Mouse (Mus musculus): ENCODE data around the gene Atp2a3. TPM values are rescaled to one million over a fixed set of nuclear protein-coding genes. Genes with fewer than 3 reads are reported as not detected.

The Atp2a3 gene
- polyA plus RNA-seq, 3 experiments from 2014 or later: 61.5 to 121 (median 72.5) TPM

DNA sequence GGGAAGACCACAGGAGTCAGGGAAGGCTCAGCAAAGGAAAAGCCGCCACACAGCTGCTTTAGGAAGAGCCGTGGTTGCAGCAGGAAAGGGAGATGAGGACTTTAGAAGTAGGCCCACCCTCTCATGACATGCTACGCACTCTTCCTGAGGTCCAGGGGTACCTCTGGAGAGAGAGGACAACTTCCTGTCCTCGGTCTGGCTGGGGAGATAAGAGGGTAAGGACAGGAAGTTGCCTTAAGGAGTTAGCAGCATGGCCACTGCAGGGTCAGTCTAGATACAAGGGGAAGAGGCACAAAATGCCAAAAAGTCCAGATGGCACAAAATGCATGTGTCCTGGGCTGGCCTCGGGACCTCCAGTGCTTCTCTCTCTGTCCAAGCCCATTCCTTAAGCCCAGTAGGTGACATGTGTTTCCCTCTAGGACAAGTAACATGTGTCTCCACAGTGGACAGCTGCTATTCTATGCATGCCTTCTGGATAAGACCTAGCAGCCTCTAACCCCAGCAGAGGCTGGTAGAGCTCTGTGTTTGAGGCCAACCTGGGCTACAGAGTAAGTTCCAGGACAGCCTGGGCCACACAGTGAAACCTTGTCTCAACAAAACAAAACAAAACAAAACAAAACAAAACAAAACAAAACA is 5.5 kb upstream of the Atp2a3 start:
- ATAC-seq: no peak

- ATAC-seq: no peak
Measured at GRCm38 (mm10) chr11:72957318-72957717, 3.7 kb upstream of the Atp2a3 start.

DNA sequence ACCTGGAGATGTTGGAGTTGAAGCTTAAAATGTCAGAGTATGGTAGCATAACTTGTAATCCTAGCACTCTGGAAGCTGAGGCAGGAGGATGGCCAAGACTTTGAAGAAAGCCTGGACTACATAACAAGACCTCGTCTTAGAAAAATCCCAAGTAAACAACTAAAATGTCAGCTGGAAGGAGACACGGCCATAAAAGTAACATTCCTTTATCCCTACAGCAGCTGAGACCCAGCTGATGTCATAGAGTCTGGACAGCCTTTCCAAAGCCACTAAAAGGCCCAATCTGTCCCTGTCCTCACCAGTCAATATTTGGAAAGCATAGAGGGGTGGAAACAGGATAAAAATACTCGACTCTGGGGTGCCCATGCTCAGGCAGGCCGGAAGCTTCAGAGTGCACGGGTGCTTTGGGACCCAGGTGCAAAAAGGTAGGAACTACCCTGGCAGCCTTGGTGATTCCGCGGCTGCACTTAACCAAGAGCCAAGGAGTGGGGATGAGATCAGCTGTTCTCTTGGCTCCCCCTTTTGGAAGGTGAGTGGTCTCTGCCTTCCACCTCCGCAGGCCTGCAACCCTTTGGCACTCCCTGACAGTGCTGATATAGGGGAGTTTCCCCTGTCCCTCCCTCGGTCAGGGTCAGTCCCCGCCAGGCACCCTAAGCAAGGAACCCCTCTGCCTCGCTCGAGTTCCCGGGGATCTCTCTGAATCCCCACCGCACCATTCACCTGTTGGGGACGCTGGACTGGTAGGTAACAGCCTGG is 867 bp upstream of the Atp2a3 start:
- no peak for ATAC-seq

DNA sequence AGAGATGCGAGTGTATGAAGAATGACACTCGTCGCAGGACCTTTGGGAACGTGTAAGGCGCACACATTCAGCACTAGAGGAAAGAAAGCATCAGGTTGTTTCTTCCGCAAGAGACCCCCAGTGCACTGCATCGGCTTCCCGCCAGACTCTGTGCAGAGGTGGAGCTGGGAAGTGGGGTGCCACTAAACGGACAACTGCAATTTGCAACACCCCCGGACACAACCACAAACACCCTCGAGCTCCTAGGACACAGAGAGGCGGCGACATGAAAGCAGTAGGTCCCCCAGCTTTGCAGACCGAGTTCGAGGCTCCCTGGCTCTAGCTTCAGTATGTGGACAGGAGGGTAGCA is 272 bp upstream of the Atp2a3 start:
- no peak for ATAC-seq

DNA sequence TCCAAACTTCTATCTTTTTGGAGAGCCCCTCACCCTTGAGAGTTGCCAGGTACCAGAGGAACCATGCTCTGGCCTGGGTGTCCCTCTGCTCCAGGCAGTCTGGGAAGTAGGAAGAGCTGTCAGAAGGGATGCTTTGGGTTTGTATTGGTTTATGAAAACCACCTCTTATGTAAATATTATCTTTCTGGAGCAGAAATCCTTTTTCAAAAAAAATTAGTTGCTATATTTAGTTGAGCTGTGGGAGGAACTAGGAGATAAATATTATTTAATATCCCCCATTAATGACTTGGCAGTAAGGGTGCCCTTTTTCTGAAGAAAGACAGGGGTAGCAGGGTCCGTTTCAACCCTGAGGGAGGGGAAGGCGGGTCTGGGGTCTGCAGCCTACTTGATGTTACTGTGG is 1.4 kb downstream of the Atp2a3 start:
- no peak for ATAC-seq

GRCm38 (mm10) chr11:72963058-72963788 is 2.3 kb downstream of the Atp2a3 start:
- ATAC-seq: no peak

DNA sequence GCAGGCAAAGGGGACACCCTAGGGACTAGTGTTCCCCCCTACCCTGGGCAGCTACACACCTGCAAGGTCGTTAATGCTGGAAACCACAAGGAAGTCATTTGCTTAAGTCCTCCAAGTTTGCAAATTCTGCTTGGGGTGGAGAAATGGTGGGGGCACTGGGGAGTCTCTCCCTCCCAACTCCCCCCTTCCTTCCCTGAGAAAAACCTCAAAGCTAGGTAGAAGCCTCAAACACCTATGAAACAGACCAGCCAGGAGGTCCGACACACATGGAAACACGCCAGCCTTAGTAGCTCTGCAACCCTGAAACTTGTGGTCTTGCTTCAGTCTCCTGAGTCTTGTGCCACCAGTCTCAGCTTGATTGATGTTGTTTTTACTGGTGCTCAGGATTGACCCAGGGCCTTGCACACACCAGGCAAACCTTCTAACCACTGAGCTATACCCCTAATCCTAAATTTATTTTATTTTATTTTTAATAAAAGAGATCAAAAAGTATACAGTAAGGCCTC is 2.9 kb downstream of the Atp2a3 start:
- no peak for ATAC-seq

GRCm38 (mm10) chr11:72974995-72975503 is 14.1 kb downstream of the Atp2a3 start:
- no peak for ATAC-seq

GRCm38 (mm10) chr11:72982516-72982915 is 21.5 kb downstream of the Atp2a3 start:
- no peak for ATAC-seq

GRCm38 (mm10) chr11:72983283-72983682 is 22.3 kb downstream of the Atp2a3 start:
- no peak for ATAC-seq

DNA sequence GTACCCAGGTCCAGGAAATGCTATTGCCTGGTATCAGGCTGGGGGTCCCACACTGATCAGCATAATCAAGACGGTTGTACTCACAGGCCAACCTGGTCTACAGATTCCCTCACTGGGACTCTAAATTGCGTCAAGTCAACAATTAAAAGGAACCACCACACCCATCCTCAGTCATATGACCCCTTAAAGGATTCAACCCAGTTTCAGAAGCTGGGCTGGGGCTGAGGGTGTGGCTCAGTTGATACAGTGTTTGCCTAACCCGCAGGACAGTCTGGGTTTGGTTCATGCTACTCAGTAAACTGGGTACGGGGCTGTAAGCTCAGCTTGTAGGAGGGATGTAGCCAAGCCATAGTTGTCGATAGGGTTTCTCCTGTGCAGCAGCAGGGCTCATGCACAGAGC is 25.8 kb downstream of the Atp2a3 start:
- no peak for ATAC-seq

DNA sequence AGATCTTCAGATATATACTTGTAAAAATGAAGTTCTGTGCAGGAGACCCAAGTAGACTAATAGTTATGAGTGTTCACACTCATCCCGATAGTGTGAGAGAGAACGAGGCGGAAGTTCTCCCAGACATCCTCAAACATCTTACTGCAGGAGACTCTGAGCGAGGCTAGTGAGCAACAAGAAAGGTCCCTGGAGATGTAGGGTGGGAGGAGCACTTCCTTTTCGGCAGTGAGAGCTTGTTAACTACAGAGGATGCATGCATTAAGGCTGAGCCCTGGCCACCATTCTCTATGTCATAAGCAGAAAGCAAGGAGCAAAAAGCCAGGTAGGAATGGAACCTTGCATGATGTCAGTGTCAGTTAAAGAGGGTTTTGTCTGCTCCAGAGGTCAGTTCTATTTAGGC is 26.3 kb downstream of the Atp2a3 start:
- ATAC-seq: no peak

- ATAC-seq: no peak
Measured at GRCm38 (mm10) chr11:72987807-72988206, 26.8 kb downstream of the Atp2a3 start.

DNA sequence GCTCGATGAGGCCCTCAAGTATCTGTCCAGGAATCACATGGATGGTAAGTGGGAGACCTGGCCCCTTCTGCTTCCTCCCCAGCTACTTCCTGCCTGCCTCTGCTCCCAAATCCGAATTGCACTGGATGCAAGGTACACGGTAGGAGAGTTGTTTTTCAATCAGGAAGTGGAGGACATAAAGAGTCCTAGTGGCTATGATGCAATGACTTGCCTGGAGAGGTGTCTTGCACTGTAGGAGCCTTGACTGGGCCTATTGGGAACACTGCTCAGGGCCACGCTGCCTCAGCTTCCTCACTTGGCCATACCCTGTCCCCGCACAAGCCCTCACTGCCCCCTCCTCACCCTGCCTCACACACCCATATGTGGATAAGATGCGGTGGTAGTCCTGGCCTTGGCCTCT is 28.1 kb downstream of the Atp2a3 start:
- no peak for ATAC-seq

DNA sequence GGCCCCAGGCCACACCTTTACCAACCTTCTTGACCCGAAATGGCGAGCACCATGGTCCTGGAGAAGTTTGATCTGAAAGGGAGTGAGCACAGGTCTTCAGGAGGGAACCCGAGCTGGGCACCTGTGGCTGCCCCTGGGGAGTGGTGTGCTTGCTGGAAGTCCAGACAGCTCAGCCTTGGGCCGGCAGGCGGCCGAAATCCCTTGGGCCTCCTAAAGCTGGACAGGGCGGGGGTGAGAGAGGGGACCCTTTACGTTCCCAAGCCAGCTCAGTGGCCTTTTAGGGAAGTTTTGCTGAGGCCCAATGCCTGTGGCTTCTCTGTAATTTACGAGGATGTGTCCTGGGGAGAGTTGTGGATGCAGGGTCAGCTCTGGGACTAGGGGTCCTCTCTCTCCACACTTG is 29.7 kb downstream of the Atp2a3 start:
- ATAC-seq: no peak

DNA sequence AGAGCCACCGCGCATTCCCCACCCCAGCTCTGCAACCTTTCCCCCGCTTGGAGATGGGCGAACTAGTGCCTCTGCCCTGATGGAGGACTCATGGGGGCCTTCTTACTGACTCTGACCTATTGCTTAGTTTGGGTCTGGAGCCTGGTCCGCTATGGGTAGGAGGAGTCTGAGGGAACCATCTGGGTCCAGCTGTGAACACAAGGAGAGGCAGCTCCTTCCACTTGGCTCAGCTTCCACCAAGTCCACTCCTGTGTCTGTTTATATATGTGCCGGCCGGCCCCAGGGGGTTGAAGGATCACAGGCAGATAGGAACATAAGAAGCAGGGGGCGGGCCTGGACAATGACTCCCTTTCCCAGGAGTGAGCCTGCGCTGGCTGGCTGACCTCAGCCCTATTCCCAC is 31.0 kb downstream of the Atp2a3 start:
- no peak for ATAC-seq

DNA sequence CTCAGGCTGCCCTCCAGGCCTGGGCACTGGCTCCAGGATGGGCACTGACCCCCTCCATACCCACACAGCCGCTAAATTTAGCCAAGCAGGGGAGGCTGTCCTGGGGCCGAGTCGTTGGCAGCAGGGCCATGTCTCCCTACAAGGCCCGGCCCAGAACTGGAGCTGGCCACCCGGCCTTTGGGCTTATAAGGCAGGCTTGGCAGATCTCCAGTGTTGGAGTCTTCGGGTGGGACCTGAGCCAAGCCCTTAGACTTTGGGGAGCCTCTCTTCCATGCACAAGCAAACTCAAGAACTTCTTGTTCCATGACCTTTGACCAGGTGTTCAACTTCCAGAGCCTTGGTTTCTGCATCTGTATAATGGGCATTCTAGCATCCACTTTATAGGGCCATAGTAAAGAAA is 35.4 kb downstream of the Atp2a3 start:
- no peak for ATAC-seq

- no peak for ATAC-seq
Measured at GRCm38 (mm10) chr11:72996781-72997180, 35.8 kb downstream of the Atp2a3 start.

DNA sequence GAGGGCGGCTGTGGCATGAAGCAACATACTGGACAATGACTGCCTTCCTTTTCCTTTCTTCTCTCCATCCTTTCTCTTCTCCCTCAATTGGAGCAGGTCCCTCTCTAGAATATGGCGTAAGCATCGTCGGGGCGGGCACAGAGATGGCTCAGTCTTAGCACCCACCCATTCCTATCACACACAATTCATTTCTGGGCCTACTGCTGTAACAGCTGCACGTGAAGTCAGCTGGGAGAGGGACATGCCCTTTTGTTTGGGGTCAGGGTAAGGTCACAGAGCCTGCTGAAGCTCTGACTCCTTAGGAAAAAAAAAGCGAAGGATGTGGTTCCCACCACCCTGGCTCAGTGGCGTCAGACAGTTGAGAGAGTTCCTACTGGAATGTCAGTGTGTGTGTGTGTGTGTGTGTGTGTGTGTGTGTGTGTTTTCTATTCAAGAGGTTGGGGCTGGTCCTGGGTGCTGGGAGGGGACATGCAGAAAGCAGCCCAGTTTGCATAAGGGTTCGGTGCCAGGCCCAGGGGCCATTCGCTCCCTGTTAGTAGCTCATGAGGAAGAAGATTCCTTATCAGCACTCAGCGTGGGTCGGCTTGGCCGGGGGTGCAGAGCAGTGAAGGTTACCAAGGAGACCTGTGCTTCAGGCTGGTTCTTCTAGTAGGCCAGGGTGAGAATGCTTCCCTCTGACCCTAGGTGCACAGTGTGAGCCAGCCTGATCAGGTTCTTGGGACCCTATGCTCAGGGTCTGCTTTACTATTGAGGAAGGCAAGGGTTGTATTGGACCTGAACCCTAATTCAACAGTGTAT is 36.8 kb downstream of the Atp2a3 start:
- ATAC-seq: no peak

GRCm38 (mm10) chr11:72998771-72999170 is 37.8 kb downstream of the Atp2a3 start, which contains the start of gene P2rx1:
Gene P2rx1, plus strand, starts transcription at chr11:72999103.
- no peak for ATAC-seq

- ATAC-seq: no peak
Measured at GRCm38 (mm10) chr11:73001029-73001428, 40.1 kb downstream of the Atp2a3 start.

DNA sequence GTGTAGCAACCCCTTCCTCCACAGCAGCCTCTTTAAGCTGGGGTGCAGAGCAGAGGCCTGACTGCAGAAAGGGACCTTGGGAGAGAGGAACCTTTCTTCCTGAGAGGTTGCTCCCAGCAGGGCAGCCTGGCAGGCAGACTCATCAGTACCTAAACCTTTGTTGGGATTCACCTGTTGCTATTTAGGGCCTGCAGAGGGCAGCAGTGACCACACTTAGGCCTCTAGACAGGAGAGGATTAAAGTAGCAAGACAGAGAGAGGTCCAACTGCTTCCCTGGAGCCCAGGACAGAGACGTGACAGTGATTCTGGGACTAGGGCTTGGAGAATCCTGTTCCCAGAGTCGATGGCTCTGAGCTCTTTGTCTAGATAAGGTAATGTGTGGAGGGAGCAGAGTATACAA is 45.4 kb downstream of the Atp2a3 start:
- peak; percentile 71 for ATAC-seq

DNA sequence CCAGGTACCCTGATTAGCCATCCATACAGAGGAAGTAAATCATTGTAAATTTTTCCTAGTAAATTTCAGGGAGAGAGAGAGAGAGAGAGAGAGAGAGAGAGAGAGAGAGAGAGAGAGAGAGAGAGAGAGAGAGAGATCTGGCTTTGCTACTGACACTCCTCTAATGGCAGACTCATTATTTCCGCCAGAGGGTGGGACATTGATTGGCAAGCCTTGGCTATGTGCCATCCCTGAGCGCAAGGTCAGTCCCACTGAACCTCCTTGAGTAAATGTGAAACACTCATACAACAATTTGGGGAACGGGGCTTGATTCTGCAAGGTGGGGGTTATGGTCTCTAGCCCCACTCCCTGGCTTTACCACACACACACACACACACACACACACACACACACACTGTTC is 46.1 kb downstream of the Atp2a3 start:
- ATAC-seq: no peak
